Mouse (Mus musculus) 3T3-L1 (cell line): ENCODE measurements around the gene Cela1.

Source experiments
- DNase-seq: peaks from one replicate; pipeline ENCODE4 v3.0.0-alpha.2; 2015; ENCODE audit warnings: low read depth, low spot score

Cela1 gene

GRCm38 (mm10) chr15:100705376-100705775 lies 17.7 kb upstream of the Cela1 start:
- no peak for DNase-seq

- no peak for DNase-seq
These were observed 16.2 kb upstream of the Cela1 start for GRCm38 (mm10) chr15:100703913-100704312.

- DNase-seq = no peak
These were observed 14.1 kb upstream of the Cela1 start for GRCm38 (mm10) chr15:100701856-100702255.

- DNase-seq = no peak
These were observed 13.4 kb upstream of the Cela1 start for GRCm38 (mm10) chr15:100701108-100701507.

- DNase-seq = no peak
These were observed 12.7 kb upstream of the Cela1 start for GRCm38 (mm10) chr15:100700424-100700823.

GRCm38 (mm10) chr15:100699386-100699785 lies 11.7 kb upstream of the Cela1 start:
- DNase-seq = peak; percentile 8

- no peak for DNase-seq
These were observed 10.4 kb upstream of the Cela1 start for GRCm38 (mm10) chr15:100698078-100698477.

GRCm38 (mm10) chr15:100694406-100694805 lies 6.7 kb upstream of the Cela1 start:
- no peak for DNase-seq

GRCm38 (mm10) chr15:100691990-100692389 lies 4.3 kb upstream of the Cela1 start:
- DNase-seq = no peak

GRCm38 (mm10) chr15:100686989-100687388 lies 732 bp downstream of the Cela1 start:
- DNase-seq = peak; percentile 86

GRCm38 (mm10) chr15:100686434-100686833 lies 1.3 kb downstream of the Cela1 start:
- peak; percentile 40 for DNase-seq

- DNase-seq = no peak
These were observed 1.9 kb downstream of the Cela1 start for GRCm38 (mm10) chr15:100685849-100686248.

GRCm38 (mm10) chr15:100685255-100685654 lies 2.5 kb downstream of the Cela1 start:
- DNase-seq = no peak

GRCm38 (mm10) chr15:100684450-100684849 lies 3.3 kb downstream of the Cela1 start:
- DNase-seq = no peak

- DNase-seq = peak; percentile 96
These were observed 4.7 kb downstream of the Cela1 start for GRCm38 (mm10) chr15:100683041-100683440.

- DNase-seq = no peak
These were observed 6.0 kb downstream of the Cela1 start for GRCm38 (mm10) chr15:100681770-100682169.

- DNase-seq = no peak
These were observed 7.3 kb downstream of the Cela1 start for GRCm38 (mm10) chr15:100680381-100680780.

- DNase-seq = no peak
These were observed 8.7 kb downstream of the Cela1 start for GRCm38 (mm10) chr15:100679005-100679404.

GRCm38 (mm10) chr15:100678581-100678980 lies 9.1 kb downstream of the Cela1 start:
- DNase-seq = no peak

GRCm38 (mm10) chr15:100677675-100678074 lies 10.0 kb downstream of the Cela1 start:
- DNase-seq = no peak

- DNase-seq = peak; percentile 22
These were observed 11.2 kb downstream of the Cela1 start for GRCm38 (mm10) chr15:100676521-100676920.

- no peak for DNase-seq
These were observed 12.2 kb downstream of the Cela1 start for GRCm38 (mm10) chr15:100675486-100675885.

- no peak for DNase-seq
These were observed 13.2 kb downstream of the Cela1 start for GRCm38 (mm10) chr15:100674566-100674965.
